Mouse (Mus musculus): ENCODE measurements around the gene Ccdc92b. TPM values are rescaled to one million over a fixed set of nuclear protein-coding genes. Genes with fewer than 3 reads are reported as not detected.
"Not testable (repeated sequence)": the region's sequence is repeated elsewhere in the genome, so short reads cannot be mapped to it uniquely, and the experiment has no call there.

Gene Ccdc92b
- polyA plus RNA-seq (2015; fragmentation: Nextera tagmentation; extraction: Ambion mirVana): 0.25 and 0.31 TPM in 2 replicates

GRCm38 (mm10) chr11:74619201-74619955 is at the start of gene Ccdc92b:
Gene Ccdc92b, plus strand, starts transcription at chr11:74619605.
- Histone ChIP-seq H3K36me3 (no peaks in the 10 kb centered on the region), H3K4me2 (peak within 1 kb of the TSS; percentile 46), H3K27me3 (peaks cover 41% of the 10 kb centered on the region), H3K9ac (no peak within 1 kb of the TSS), H3K4me3 (peak within 1 kb of the TSS; percentile 25), H3K27ac (no peak within 1 kb of the TSS), H3K9me3 (no peaks in the 10 kb centered on the region), H3K4me1 (peaks cover 8% of the 10 kb centered on the region)
- ATAC-seq (ENCODE audit: insufficient number of reproducible peaks, low FRiP score, low TSS enrichment, low read depth): peak; percentile 79; the same call in 1 of the 2 replicates
- WGBS: 1% methylated on average over 51 of the region's 63 CpGs

- Histone ChIP-seq H3K9me3 (no peaks in the 10 kb centered on the region), H3K4me3 (no peak overlapping the region), H3K27me3 (no peaks in the 10 kb centered on the region), H3K27ac (no peak overlapping the region), H3K36me3 (no peaks in the 10 kb centered on the region), H3K4me2 (no peak overlapping the region), H3K4me1 (no peaks in the 10 kb centered on the region), H3K9ac (no peak overlapping the region)
- ATAC-seq (ENCODE audit: insufficient number of reproducible peaks, low FRiP score, low TSS enrichment, low read depth): no peak
- 68% methylated on average over 6 of the region's 6 CpGs for WGBS
These were observed 49.7 kb upstream of the Ccdc92b start for GRCm38 (mm10) chr11:74569735-74570134.

DNA sequence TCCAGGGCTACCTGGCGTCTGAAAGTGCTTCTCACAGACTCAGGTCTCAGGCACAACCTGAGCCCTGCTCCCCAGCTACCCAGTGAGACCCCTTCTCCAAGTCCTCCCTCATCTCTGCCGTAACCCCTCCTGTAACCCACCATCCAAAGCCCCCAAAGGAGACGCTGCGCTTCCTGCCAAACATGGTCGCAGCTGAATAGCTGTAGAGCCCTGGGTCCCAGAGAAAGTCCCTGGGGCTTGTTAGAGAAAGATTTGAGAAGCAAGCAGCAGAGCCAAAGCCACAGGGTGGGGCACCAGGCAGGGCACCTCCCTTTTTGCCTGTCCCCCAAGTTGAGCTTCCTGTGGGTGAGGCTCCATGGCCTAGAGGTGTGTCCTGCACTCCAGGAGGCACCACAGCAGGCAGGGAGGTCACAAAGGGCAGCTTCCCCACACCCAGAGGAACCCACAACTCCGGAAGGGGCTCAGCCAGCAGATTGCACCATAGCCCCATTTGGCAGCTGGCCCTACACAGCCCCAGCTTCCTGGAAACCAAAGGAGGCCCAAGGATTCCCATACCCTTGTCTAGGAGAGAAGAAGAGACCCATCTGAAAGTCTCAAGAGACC is 46.8 kb upstream of the Ccdc92b start:
- no peaks in the 10 kb centered on the region for H3K4me1 ChIP-seq
- no peak overlapping the region for H3K4me2 ChIP-seq
- no peak overlapping the region for H3K4me3 ChIP-seq
- H3K27me3 ChIP-seq: no peaks in the 10 kb centered on the region
- WGBS: 76% methylated on average over 6 of the region's 6 CpGs
- ATAC-seq (ENCODE audit: insufficient number of reproducible peaks, low FRiP score, low TSS enrichment, low read depth): no peak
- H3K36me3 ChIP-seq: no peaks in the 10 kb centered on the region
- no peaks in the 10 kb centered on the region for H3K9me3 ChIP-seq
- no peak overlapping the region for H3K9ac ChIP-seq
- no peak overlapping the region for H3K27ac ChIP-seq

DNA sequence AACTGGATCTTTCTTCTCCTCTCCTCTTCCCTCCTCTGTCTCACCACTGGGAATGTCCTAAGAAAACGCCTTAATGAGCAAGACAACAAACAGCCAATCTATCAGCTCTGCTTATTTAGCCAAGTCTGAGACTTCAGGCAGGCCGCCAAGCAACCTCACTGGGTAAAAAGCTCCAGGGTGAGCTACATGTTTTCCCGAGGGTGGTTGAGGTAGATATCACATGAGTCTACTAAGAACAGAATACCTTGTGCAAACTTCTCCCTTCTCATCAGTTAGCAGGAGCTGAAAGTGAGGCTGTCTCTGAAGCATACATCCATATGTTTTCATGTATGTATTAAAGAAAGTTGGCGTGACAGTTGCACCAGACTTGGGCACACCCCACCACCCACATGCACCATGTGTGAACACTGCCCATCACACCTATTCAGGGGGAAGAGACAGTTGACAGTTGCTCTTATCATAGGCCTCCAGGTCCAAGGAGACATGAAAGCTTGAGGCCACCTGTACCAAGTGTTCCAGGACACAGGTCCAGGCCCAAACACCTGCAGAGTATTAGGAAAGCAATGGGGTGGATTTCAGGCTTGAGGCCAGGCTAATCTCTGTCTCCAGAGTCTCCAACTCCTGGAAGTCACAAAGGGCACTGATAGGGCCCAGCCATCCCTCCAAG is 44.5 kb upstream of the Ccdc92b start:
- Histone ChIP-seq H3K4me1 (no peaks in the 10 kb centered on the region), H3K4me3 (no peak overlapping the region), H3K9ac (no peak overlapping the region), H3K36me3 (no peaks in the 10 kb centered on the region), H3K27me3 (no peaks in the 10 kb centered on the region), H3K9me3 (no peaks in the 10 kb centered on the region), H3K27ac (no peak overlapping the region), H3K4me2 (no peak overlapping the region)
- 68% methylated on average over 4 of the region's 4 CpGs for WGBS
- no peak for ATAC-seq (ENCODE audit: insufficient number of reproducible peaks, low FRiP score, low TSS enrichment, low read depth)

GRCm38 (mm10) chr11:74575940-74576339 is 43.5 kb upstream of the Ccdc92b start:
- Histone ChIP-seq H3K4me2 (no peak overlapping the region), H3K27ac (no peak overlapping the region), H3K9ac (no peak overlapping the region), H3K36me3 (no peaks in the 10 kb centered on the region), H3K27me3 (no peaks in the 10 kb centered on the region), H3K9me3 (no peaks in the 10 kb centered on the region), H3K4me1 (no peaks in the 10 kb centered on the region), H3K4me3 (no peak overlapping the region)
- 71% methylated on average over 3 of the region's 3 CpGs for WGBS
- no peak for ATAC-seq (ENCODE audit: insufficient number of reproducible peaks, low FRiP score, low TSS enrichment, low read depth)

GRCm38 (mm10) chr11:74577068-74577467 is 42.3 kb upstream of the Ccdc92b start:
- no peaks in the 10 kb centered on the region for H3K27me3 ChIP-seq
- H3K9me3 ChIP-seq: no peaks in the 10 kb centered on the region
- no peaks in the 10 kb centered on the region for H3K4me1 ChIP-seq
- no peak overlapping the region for H3K4me2 ChIP-seq
- H3K9ac ChIP-seq: no peak overlapping the region
- no peak for ATAC-seq (ENCODE audit: insufficient number of reproducible peaks, low FRiP score, low TSS enrichment, low read depth)
- H3K4me3 ChIP-seq: no peak overlapping the region
- 50% methylated on average over 3 of the region's 3 CpGs for WGBS
- no peaks in the 10 kb centered on the region for H3K36me3 ChIP-seq
- H3K27ac ChIP-seq: no peak overlapping the region

DNA sequence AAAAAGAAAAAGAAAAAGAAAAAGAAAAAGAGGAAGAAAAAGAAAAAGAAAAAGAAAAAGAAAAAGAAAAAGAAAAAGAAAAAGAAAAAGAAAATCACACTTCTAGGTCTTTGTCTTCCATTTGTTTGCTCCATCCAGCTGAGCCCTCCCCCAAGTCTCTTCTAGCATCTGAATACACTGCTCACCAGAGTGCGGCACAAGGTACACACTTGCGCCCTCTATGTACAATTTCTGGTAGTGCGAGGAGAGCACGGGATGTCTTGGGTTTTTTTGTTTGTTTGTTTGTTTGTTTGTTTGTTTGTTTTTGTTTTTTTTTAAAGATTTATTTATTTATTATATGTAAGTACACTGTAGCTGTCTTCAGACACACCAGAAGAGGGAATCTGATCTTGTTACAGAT is 38.1 kb upstream of the Ccdc92b start:
- H3K9me3 ChIP-seq; H3K36me3 ChIP-seq; H3K4me2 ChIP-seq; H3K9ac ChIP-seq; H3K4me3 ChIP-seq; H3K4me1 ChIP-seq; H3K27ac ChIP-seq; H3K27me3 ChIP-seq; ATAC-seq (ENCODE audit: insufficient number of reproducible peaks, low FRiP score, low TSS enrichment, low read depth): not testable (repeated sequence)
- WGBS: 56% methylated on average over 4 of the region's 4 CpGs

- no peaks in the 10 kb centered on the region for H3K36me3 ChIP-seq
- no peak for ATAC-seq (ENCODE audit: insufficient number of reproducible peaks, low FRiP score, low TSS enrichment, low read depth)
- no peaks in the 10 kb centered on the region for H3K9me3 ChIP-seq
- H3K4me2 ChIP-seq: no peak overlapping the region
- 70% methylated on average over 3 of the region's 3 CpGs for WGBS
- H3K9ac ChIP-seq: no peak overlapping the region
- H3K4me3 ChIP-seq: no peak overlapping the region
- H3K4me1 ChIP-seq: no peaks in the 10 kb centered on the region
- H3K27ac ChIP-seq: no peak overlapping the region
- peaks cover 18% of the 10 kb centered on the region for H3K27me3 ChIP-seq
These were observed 36.9 kb upstream of the Ccdc92b start for GRCm38 (mm10) chr11:74582464-74582863.

DNA sequence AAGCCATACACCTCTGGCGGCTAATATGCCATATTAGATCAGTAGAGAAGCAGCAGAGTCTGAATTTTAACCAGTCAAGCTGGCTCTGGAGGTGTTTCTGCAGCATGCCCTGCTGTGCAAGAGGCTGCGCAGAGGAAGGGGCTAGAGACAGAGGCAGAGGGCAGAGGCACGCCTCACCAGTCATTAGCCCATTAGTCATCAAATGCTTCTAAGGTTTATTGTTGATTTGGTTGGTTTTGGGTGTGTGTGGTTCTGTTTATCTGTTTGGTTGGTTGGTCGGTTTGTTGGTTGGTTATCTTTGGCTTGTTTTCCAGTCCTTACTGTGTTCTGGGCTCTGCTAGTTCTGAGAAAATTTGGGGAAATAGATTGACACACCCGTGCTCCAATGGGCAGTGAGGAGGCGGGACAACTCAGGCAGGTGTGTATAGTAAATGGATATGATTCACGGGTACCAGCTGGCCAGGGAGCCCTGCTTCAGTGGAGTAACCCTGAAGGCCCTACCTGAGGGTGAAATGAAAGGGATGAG is 35.5 kb upstream of the Ccdc92b start:
- Histone ChIP-seq H3K4me2 (no peak overlapping the region), H3K36me3 (no peaks in the 10 kb centered on the region), H3K9me3 (no peaks in the 10 kb centered on the region), H3K4me3 (no peak overlapping the region), H3K4me1 (no peaks in the 10 kb centered on the region), H3K27me3 (peaks cover 32% of the 10 kb centered on the region), H3K9ac (no peak overlapping the region), H3K27ac (no peak overlapping the region)
- 67% methylated on average over 7 of the region's 7 CpGs for WGBS
- ATAC-seq (ENCODE audit: insufficient number of reproducible peaks, low FRiP score, low TSS enrichment, low read depth): no peak

- ATAC-seq (ENCODE audit: insufficient number of reproducible peaks, low FRiP score, low TSS enrichment, low read depth): no peak
- H3K9ac ChIP-seq: no peak overlapping the region
- no peak overlapping the region for H3K4me3 ChIP-seq
- H3K4me1 ChIP-seq: peaks cover 6% of the 10 kb centered on the region
- no peak overlapping the region for H3K4me2 ChIP-seq
- peaks cover 45% of the 10 kb centered on the region for H3K27me3 ChIP-seq
- no peaks in the 10 kb centered on the region for H3K9me3 ChIP-seq
- no peak overlapping the region for H3K27ac ChIP-seq
- no peaks in the 10 kb centered on the region for H3K36me3 ChIP-seq
- whole genome bisulfite sequencing: 60% methylated on average over 10 of the region's 10 CpGs
These were observed 34.3 kb upstream of the Ccdc92b start for GRCm38 (mm10) chr11:74584946-74585723.

GRCm38 (mm10) chr11:74586401-74586800 is 33.0 kb upstream of the Ccdc92b start:
- H3K36me3 ChIP-seq: no peaks in the 10 kb centered on the region
- H3K4me2 ChIP-seq: no peak overlapping the region
- H3K9me3 ChIP-seq: no peaks in the 10 kb centered on the region
- H3K27me3 ChIP-seq: peaks cover 57% of the 10 kb centered on the region
- no peak overlapping the region for H3K9ac ChIP-seq
- H3K27ac ChIP-seq: no peak overlapping the region
- peaks cover 9% of the 10 kb centered on the region for H3K4me1 ChIP-seq
- no peak for ATAC-seq (ENCODE audit: insufficient number of reproducible peaks, low FRiP score, low TSS enrichment, low read depth)
- no peak overlapping the region for H3K4me3 ChIP-seq
- 64% methylated on average over 5 of the region's 5 CpGs for WGBS
